Mouse (Mus musculus) limb, embryonic 14.5 days (tissue): ENCODE measurements around the gene Cdcp1. TPM values are rescaled to one million over a fixed set of nuclear protein-coding genes. Genes with fewer than 3 reads are reported as not detected.
A peak's percentile ranks its signal among the peaks of the same experiment; 100 is the strongest.

ENCODE experiments used
- ATAC-seq: fragments of 200-750 bp; cut with Nextera tagmentation; 2 replicates; pipeline ENCODE4 v1.8.0; 2017; ENCODE audit warnings: low read depth, moderate number of reproducible peaks, moderate TSS enrichment; ENCODE audit not compliant: low FRiP score
- DNase-seq: peaks from one replicate; pipeline ENCODE4 v3.0.0-alpha.2; 2015; ENCODE audit warnings: low spot score
- H3K27ac ChIP-seq: fragments of 300-500 bp; sonication (generic); replicated peaks from 2 replicates; pipeline ENCODE4 v1.5.1; 2014; ENCODE audit warnings: low read depth, mild to moderate bottlenecking, low read length, moderate library complexity, mixed read lengths
- H3K27me3 ChIP-seq: fragments of 300-500 bp; sonication (generic); 2 replicates; pipeline ENCODE4 v1.6.1; 2014; ENCODE audit warnings: low read length, mixed read lengths; ENCODE audit not compliant: control insufficient read depth, insufficient read depth
- H3K36me3 ChIP-seq: fragments of 300-500 bp; sonication (generic); 2 replicates; pipeline ENCODE4 v1.6.1; 2014; ENCODE audit warnings: mild to moderate bottlenecking, low read length, moderate library complexity, mixed read lengths; ENCODE audit not compliant: control insufficient read depth, insufficient read depth
- H3K4me1 ChIP-seq: fragments of 300-500 bp; sonication (generic); 2 replicates; pipeline ENCODE4 v1.6.1; 2014; ENCODE audit warnings: antibody characterized with exemption, low read length, mixed read lengths; ENCODE audit not compliant: control insufficient read depth, insufficient read depth
- H3K4me2 ChIP-seq: fragments of 300-500 bp; sonication (generic); replicated peaks from 2 replicates; pipeline ENCODE4 v1.6.1; 2014; ENCODE audit warnings: low read depth, mild to moderate bottlenecking, low read length, moderate library complexity; ENCODE audit not compliant: severe bottlenecking
- H3K4me3 ChIP-seq: fragments of 300-500 bp; sonication (generic); replicated peaks from 2 replicates; pipeline ENCODE4 v1.5.1; 2014; ENCODE audit warnings: low read length
- H3K9ac ChIP-seq: fragments of 300-500 bp; sonication (generic); 2 replicates; pipeline ENCODE4 v1.6.1; 2014; ENCODE audit warnings: mild to moderate bottlenecking, low read depth, low read length, moderate library complexity; ENCODE audit not compliant: severe bottlenecking
- H3K9me3 ChIP-seq: fragments of 300-500 bp; sonication (generic); 2 replicates; pipeline ENCODE4 v1.6.1; 2016; ENCODE audit warnings: low read length; ENCODE audit not compliant: control insufficient read depth
- POLR2A ChIP-seq: fragments of 200-500 bp; IDR thresholded peaks from 2 replicates; pipeline ENCODE4 v1.8.0; 2012; ENCODE audit warnings: inconsistent platforms, mild to moderate bottlenecking, moderate library complexity, borderline replicate concordance; ENCODE audit not compliant: insufficient read depth, insufficient read length; ENCODE audit errors: extremely low read depth
- WGBS: fragments of 180-500 bp; shearing (Covaris S2); extraction: QIAGEN DNeasy Blood & Tissue Kit; methylation state at CpG from one replicate; pipeline ENCODE4 v1.1.7; 2014; 5-methylcytosine and 5-hydroxymethylcytosine counted together
- polyA plus RNA-seq, 2 experiments: library from polyadenylated mRNA; depleted of rRNA in 1 of 2; stranded (reverse) in 1 of 2; unstranded in 1 of 2; fragments of >200 nt; fragmentation: Nextera tagmentation in 1 of 2; extraction: Ambion mirVana in 1 of 2; gene quantifications; 2 replicates each; pipeline versions ENCODE4 v1.2.1 to v1.2.3; 2012 to 2014

The Cdcp1 gene
- polyA plus RNA-seq, 2 experiments = 7.1 to 9.3 TPM

- no peak overlapping the region for H3K27ac ChIP-seq
- H3K4me2 ChIP-seq = no peak overlapping the region
- DNase-seq (peak; percentile 12), ATAC-seq (no peak)
- H3K27me3 ChIP-seq = no peaks in the 10 kb centered on the region
- peaks cover 65% of the 10 kb centered on the region for H3K36me3 ChIP-seq
- no peak overlapping the region for H3K9ac ChIP-seq
- H3K4me3 ChIP-seq = no peak overlapping the region
- TF ChIP-seq POLR2A = no peak
- 91% methylated on average over 6 of the region's 6 CpGs for WGBS
- H3K4me1 ChIP-seq = no peaks in the 10 kb centered on the region
- no peaks in the 10 kb centered on the region for H3K9me3 ChIP-seq
Observed at GRCm38 (mm10) chr9:123123571-123124412, 92.0 kb downstream of the Cdcp1 start.

GRCm38 (mm10) chr9:123123017-123123416 lies 92.8 kb downstream of the Cdcp1 start:
- ATAC-seq = no peak
- 89% methylated on average over 3 of the region's 3 CpGs for WGBS
- peaks cover 60% of the 10 kb centered on the region for H3K36me3 ChIP-seq

More at GRCm38 (mm10) chr9:123123017-123123416, 92.8 kb downstream of the Cdcp1 start:
- Histone ChIP-seq H3K27ac (no peak overlapping the region), H3K9me3 (no peaks in the 10 kb centered on the region), H3K4me2 (no peak overlapping the region), H3K27me3 (no peaks in the 10 kb centered on the region), H3K9ac (no peak overlapping the region), H3K4me3 (no peak overlapping the region), H3K4me1 (no peaks in the 10 kb centered on the region)
- DNase-seq = no peak
- no peak for TF ChIP-seq POLR2A

Other genes starting within 250 kb of the Cdcp1 start
- 17.1 and 18.3 TPM in 2 replicates for gene Tmem42, start 194.7 kb downstream of the Cdcp1 start, polyA plus RNA-seq (2012; rRNA removed)
- 26.2 and 30.1 TPM in 2 replicates for gene Tmem42, start 194.7 kb downstream of the Cdcp1 start, polyA plus RNA-seq (2014; fragmentation: Nextera tagmentation; extraction: Ambion mirVana)
- 0.41 and 0.45 TPM in 2 replicates for gene Tgm4, start 181.3 kb downstream of the Cdcp1 start, polyA plus RNA-seq (2012; rRNA removed)
- gene Tgm4, start 181.3 kb downstream of the Cdcp1 start, polyA plus RNA-seq (2014; fragmentation: Nextera tagmentation; extraction: Ambion mirVana) = 0.47 and 0.59 TPM in 2 replicates
- gene Zdhhc3, start 102.8 kb downstream of the Cdcp1 start, polyA plus RNA-seq (2012; rRNA removed) = 63.5 and 101 TPM in 2 replicates
- gene Zdhhc3, start 102.8 kb downstream of the Cdcp1 start, polyA plus RNA-seq (2014; fragmentation: Nextera tagmentation; extraction: Ambion mirVana) = 58.1 and 61.5 TPM in 2 replicates
- 81.1 and 109 TPM in 2 replicates for gene Exosc7, start 102.8 kb downstream of the Cdcp1 start, polyA plus RNA-seq (2012; rRNA removed)
- gene Exosc7, start 102.8 kb downstream of the Cdcp1 start, polyA plus RNA-seq (2014; fragmentation: Nextera tagmentation; extraction: Ambion mirVana) = 96.5 and 105 TPM in 2 replicates
- gene Clec3b, start 65.1 kb downstream of the Cdcp1 start, polyA plus RNA-seq (2012; rRNA removed) = 18.1 and 21.0 TPM in 2 replicates
- gene Clec3b, start 65.1 kb downstream of the Cdcp1 start, polyA plus RNA-seq (2014; fragmentation: Nextera tagmentation; extraction: Ambion mirVana) = 1.1 and 1.6 TPM in 2 replicates
- 32.0 and 54.9 TPM in 2 replicates for gene Tmem158, start 44.7 kb upstream of the Cdcp1 start, polyA plus RNA-seq (2012; rRNA removed)
- gene Tmem158, start 44.7 kb upstream of the Cdcp1 start, polyA plus RNA-seq (2014; fragmentation: Nextera tagmentation; extraction: Ambion mirVana) = 19.6 and 24.0 TPM in 2 replicates
- gene Lars2, start 150.9 kb upstream of the Cdcp1 start, polyA plus RNA-seq (2012; rRNA removed) = 561 and 678 TPM in 2 replicates
- gene Lars2, start 150.9 kb upstream of the Cdcp1 start, polyA plus RNA-seq (2014; fragmentation: Nextera tagmentation; extraction: Ambion mirVana) = 1,575 and 1,593 TPM in 2 replicates